Mouse (Mus musculus) ES-Bruce4 (cell line): Measurements from ENCODE around the gene Ankrd33.

Experiments used
- CTCF ChIP-seq: IDR thresholded peaks from one replicate; pipeline ENCODE4 v1.8.1; 2011; ENCODE audit warnings: low read depth, low read length
- EP300 ChIP-seq: IDR thresholded peaks from 2 replicates; pipeline ENCODE4 v1.6.1; 2011; ENCODE audit warnings: low read depth, low read length; ENCODE audit not compliant: insufficient read depth

GRCm38 (mm10) chr15:101132761-101133160 is 17.2 kb downstream of the Ankrd33 start:
- no peak for TF ChIP-seq CTCF
- no peak for TF ChIP-seq EP300
